Mouse (Mus musculus): ENCODE measurements around the gene Snx9. TPM values are rescaled to one million over a fixed set of nuclear protein-coding genes. Genes with fewer than 3 reads are reported as not detected.

Snx9 gene
- polyA plus RNA-seq (2014; fragmentation: Illumina TruSeq; extraction: RNeasy Lipid Tissue Mini Kit (QIAGEN cat#74804); ENCODE audit: low read depth, low replicate concordance): 43.7 TPM

GRCm38 (mm10) chr17:5841128-5841942 is at the start of gene Snx9:
Snx9 (plus strand) TSS chr17:5841329.

GRCm38 (mm10) chr17:5941230-5942043 is 100.3 kb downstream of the Snx9 start, which contains the start of gene Synj2:
Synj2 (plus strand) TSS chr17:5941280.

Other genes with a start within 250 kb of the Snx9 start
- 3.4 TPM for gene Synj2, start 100.0 kb downstream of the Snx9 start, polyA plus RNA-seq (2014; fragmentation: Illumina TruSeq; extraction: RNeasy Lipid Tissue Mini Kit (QIAGEN cat#74804); ENCODE audit: low read depth, low replicate concordance)
- 4.7 TPM for gene Serac1, start 238.4 kb downstream of the Snx9 start, polyA plus RNA-seq (2014; fragmentation: Illumina TruSeq; extraction: RNeasy Lipid Tissue Mini Kit (QIAGEN cat#74804); ENCODE audit: low read depth, low replicate concordance)
- 49.9 TPM for gene Gtf2h5, start 238.5 kb downstream of the Snx9 start, polyA plus RNA-seq (2014; fragmentation: Illumina TruSeq; extraction: RNeasy Lipid Tissue Mini Kit (QIAGEN cat#74804); ENCODE audit: low read depth, low replicate concordance)